Mouse (Mus musculus) brain, embryonic 14.5 days (tissue): ENCODE data around the gene Nenf.

ENCODE experiments used
- CTCF ChIP-seq: fragments of 200-500 bp; IDR thresholded peaks from 2 replicates; pipeline ENCODE4 v1.5.1; 2012; ENCODE audit warnings: inconsistent platforms, mild to moderate bottlenecking, moderate library complexity, borderline replicate concordance; ENCODE audit not compliant: insufficient read depth, insufficient read length; ENCODE audit errors: extremely low read depth
- POLR2A ChIP-seq: fragments of 200-500 bp; IDR thresholded peaks from 2 replicates; pipeline ENCODE4 v1.6.1; 2012; ENCODE audit warnings: mild to moderate bottlenecking, inconsistent platforms, borderline replicate concordance; ENCODE audit not compliant: poor library complexity, insufficient read depth, insufficient read length, severe bottlenecking; ENCODE audit errors: extremely low read depth

DNA sequence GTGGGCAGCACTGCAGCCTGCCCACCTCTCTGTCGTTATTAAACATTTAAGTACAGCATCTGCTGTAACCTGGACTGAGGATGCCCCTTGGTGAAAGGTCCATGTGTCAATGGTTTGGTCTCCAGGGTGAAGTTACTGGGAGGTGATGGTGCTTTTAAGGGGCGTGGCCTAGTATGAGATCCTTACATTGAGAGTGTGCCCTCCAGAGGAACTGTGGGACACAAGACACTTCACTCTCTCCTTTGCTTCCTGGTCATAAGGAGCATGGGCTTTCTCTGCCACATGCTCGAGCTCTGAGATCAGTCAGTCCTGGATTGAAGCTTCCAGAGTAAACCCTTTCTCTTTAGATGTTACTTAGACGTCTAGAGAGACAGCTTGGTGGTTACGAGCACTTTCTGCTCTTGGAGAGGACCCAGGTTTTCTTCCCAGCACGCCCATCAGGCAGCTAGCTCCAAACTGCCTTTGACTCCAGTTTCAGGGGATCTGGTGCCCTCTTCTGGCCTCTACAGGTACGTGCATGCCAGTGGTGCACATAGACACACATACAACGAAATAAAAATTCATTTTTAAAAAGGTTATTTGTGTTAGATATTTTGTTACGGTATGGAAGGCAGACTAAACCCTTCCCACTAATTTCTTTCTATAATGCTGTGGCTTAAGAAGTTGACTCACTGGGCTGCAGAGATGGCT is 10.1 kb downstream of the Nenf start:
- TF ChIP-seq CTCF, result peak; percentile 35; the same call in 1 of the 2 replicates
- no peak for TF ChIP-seq POLR2A
